Mouse (Mus musculus) kidney, adult 2 months (tissue): ENCODE measurements around the gene Tsr3.
"Not testable (repeated sequence)": the region's sequence is repeated elsewhere in the genome, so short reads cannot be mapped to it uniquely, and the experiment has no call there.

Experiments used
- CTCF ChIP-seq: fragments of 200-500 bp; conservative IDR thresholded peaks from 2 replicates; pipeline ENCODE4 v1.5.1; 2011; ENCODE audit warnings: low read depth, mild to moderate bottlenecking, control low read depth, low read length, moderate library complexity, mixed read lengths; ENCODE audit not compliant: insufficient read depth, insufficient read length
- POLR2A ChIP-seq: fragments of 200-500 bp; IDR thresholded peaks from one replicate; pipeline ENCODE4 v1.6.1; 2011; ENCODE audit warnings: low read depth, low read length, control low read depth

GRCm38 (mm10) chr17:25222504-25222940 lies 17.4 kb upstream of the Tsr3 start:
- TF ChIP-seq CTCF, POLR2A: not testable (repeated sequence)
